In the genomic region with DNA sequence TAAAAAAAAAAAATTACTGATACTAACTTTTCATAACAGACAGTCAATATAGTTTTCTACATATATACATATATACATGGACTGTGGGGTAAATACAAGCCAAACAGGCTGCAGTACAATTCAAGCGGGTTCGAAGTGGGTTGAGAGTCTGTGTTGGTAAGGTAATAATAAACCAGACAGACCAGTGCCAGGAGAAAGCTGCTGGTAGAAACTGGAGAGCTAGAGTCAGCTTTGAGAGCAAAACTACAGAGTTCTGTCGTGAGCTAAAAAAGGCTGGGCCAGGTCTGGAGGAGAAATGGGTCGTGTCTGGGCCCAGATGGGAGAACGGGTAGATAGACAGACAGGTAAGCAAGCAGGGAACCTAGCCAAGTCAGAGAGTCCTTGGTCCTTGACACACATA, we compare ENCODE assay signal across 33 mouse cellular contexts. TPM values are rescaled to one million over a fixed set of nuclear protein-coding genes. Genes with fewer than 3 reads are reported as not detected.
"Had no signal": no experiment of that assay in that cellular context is flagged by ENCODE, and none has a peak within 500 bp of the region (broad histone marks: within the 10 kb centered on the region; RNA-seq: fewer than 3 reads in every experiment).

No protein-coding gene starts in this region.

- H3K4me2 ChIP-seq: limb, embryonic 12.5 days; limb, embryonic 13.5 days; limb, embryonic 15.5 days; liver, embryonic 11.5 days; liver, embryonic 12.5 days; liver, embryonic 13.5 days; liver, embryonic 15.5 days; lung, embryonic 14.5 days; lung, embryonic 15.5 days; midbrain, embryonic 11.5 days; midbrain, embryonic 12.5 days; midbrain, embryonic 13.5 days; midbrain, embryonic 15.5 days; neural tube, embryonic 12.5 days; neural tube, embryonic 13.5 days had no signal

- DNase-seq: left cerebral cortex, postnatal 4 days; liver; liver, embryonic 13.5 days; liver, postnatal 0 days; lung, adult 18-20 months; lung, adult 2 months; lung, embryonic 14.5 days; lung, postnatal 10 days; lung, postnatal 14 days; lung, postnatal 36 days; lung, postnatal 4 days; midbrain, embryonic 14.5 days had no signal

- H3K9me3 ChIP-seq: limb, embryonic 10.5 days; limb, embryonic 12.5 days; limb, embryonic 13.5 days; limb, embryonic 15.5 days; liver, embryonic 12.5 days; liver, embryonic 13.5 days; liver, embryonic 15.5 days; lung, embryonic 15.5 days; megakaryocyte, embryonic 14.5 days; midbrain, embryonic 10.5 days; midbrain, embryonic 12.5 days; midbrain, embryonic 13.5 days; midbrain, embryonic 15.5 days; neural tube, embryonic 12.5 days; neural tube, embryonic 13.5 days had no signal

- ATAC-seq: liver, embryonic 12.5 days; liver, postnatal 0 days; lung, postnatal 0 days; midbrain, embryonic 13.5 days; midbrain, embryonic 15.5 days; midbrain, embryonic 16.5 days had no signal

- H3K27ac ChIP-seq: limb, embryonic 10.5 days; limb, embryonic 12.5 days; limb, embryonic 13.5 days; limb, embryonic 15.5 days; liver, embryonic 12.5 days; liver, embryonic 13.5 days; liver, embryonic 14.5 days; liver, embryonic 15.5 days; lung, embryonic 15.5 days; macrophage; midbrain, embryonic 10.5 days; midbrain, embryonic 12.5 days; midbrain, embryonic 13.5 days; midbrain, embryonic 15.5 days; neural tube, embryonic 12.5 days; neural tube, embryonic 13.5 days had no signal

- H3K36me3 ChIP-seq: limb, embryonic 10.5 days; limb, embryonic 12.5 days; limb, embryonic 13.5 days; limb, embryonic 15.5 days; liver, embryonic 12.5 days; liver, embryonic 13.5 days; liver, embryonic 15.5 days; lung, embryonic 15.5 days; midbrain, embryonic 10.5 days; midbrain, embryonic 12.5 days; midbrain, embryonic 13.5 days; midbrain, embryonic 15.5 days; neural tube, embryonic 12.5 days; neural tube, embryonic 13.5 days had no signal

- H3K27me3 ChIP-seq: limb, embryonic 12.5 days; limb, embryonic 13.5 days; limb, embryonic 15.5 days; liver, embryonic 12.5 days; liver, embryonic 13.5 days; liver, embryonic 15.5 days; lung, embryonic 15.5 days; megakaryocyte, embryonic 14.5 days; midbrain, embryonic 12.5 days; midbrain, embryonic 13.5 days; midbrain, embryonic 15.5 days; neural tube, embryonic 12.5 days; neural tube, embryonic 13.5 days had no signal

- H3K4me1 ChIP-seq: limb, embryonic 10.5 days; limb, embryonic 12.5 days; limb, embryonic 13.5 days; liver, embryonic 12.5 days; liver, embryonic 13.5 days; liver, embryonic 15.5 days; lung, embryonic 15.5 days; midbrain, embryonic 10.5 days; midbrain, embryonic 12.5 days; midbrain, embryonic 13.5 days; midbrain, embryonic 15.5 days; neural tube, embryonic 12.5 days; neural tube, embryonic 13.5 days had no signal

- H3K9ac ChIP-seq: limb, embryonic 12.5 days; limb, embryonic 13.5 days; limb, embryonic 15.5 days; liver, embryonic 12.5 days; liver, embryonic 13.5 days; liver, embryonic 14.5 days; liver, embryonic 15.5 days; liver, postnatal 0 days; lung, embryonic 14.5 days; lung, embryonic 15.5 days; midbrain, embryonic 12.5 days; midbrain, embryonic 13.5 days; midbrain, embryonic 15.5 days; neural tube, embryonic 12.5 days; neural tube, embryonic 13.5 days had no signal

- H3K4me3 ChIP-seq: limb, embryonic 10.5 days; limb, embryonic 12.5 days; limb, embryonic 13.5 days; limb, embryonic 15.5 days; liver, embryonic 12.5 days; liver, embryonic 13.5 days; liver, embryonic 15.5 days; lung, embryonic 15.5 days; megakaryocyte, embryonic 14.5 days; midbrain, embryonic 10.5 days; midbrain, embryonic 12.5 days; midbrain, embryonic 13.5 days; midbrain, embryonic 15.5 days; myocyte; neural tube, embryonic 12.5 days; neural tube, embryonic 13.5 days had no signal

RNA-seq across cellular contexts. Expression of gene B3gnt7, which starts 18.5 kb away (rescaled TPM):
- polyA plus RNA-seq: myocyte had no signal
